Mouse (Mus musculus) embryonic fibroblast, embryonic 13.5 days (primary cell): Measurements from ENCODE around the gene Mef2b. TPM values are rescaled to one million over a fixed set of nuclear protein-coding genes. Genes with fewer than 3 reads are reported as not detected.

Experiments used
- H3K27ac ChIP-seq: 2 replicates; pipeline ENCODE4 v1.5.1; 2012; ENCODE audit warnings: low read length, control low read depth, inconsistent platforms; ENCODE audit not compliant: insufficient read depth
- H3K4me1 ChIP-seq: 2 replicates; pipeline ENCODE4 v1.6.1; 2011; ENCODE audit warnings: low read length; ENCODE audit not compliant: control insufficient read depth, insufficient read depth
- H3K4me3 ChIP-seq: 2 replicates; pipeline ENCODE4 v1.5.1; 2011; ENCODE audit warnings: mild to moderate bottlenecking, control low read depth, low read length; ENCODE audit not compliant: insufficient read depth
- CTCF ChIP-seq: IDR thresholded peaks from 2 replicates; pipeline ENCODE4 v1.5.1; 2011; ENCODE audit warnings: mild to moderate bottlenecking, control low read depth, low read length, moderate library complexity, borderline replicate concordance; ENCODE audit not compliant: insufficient read depth
- POLR2A ChIP-seq: IDR thresholded peaks from 2 replicates; pipeline ENCODE4 v1.6.1; 2011; ENCODE audit warnings: low read depth, mild to moderate bottlenecking, control low read depth, low read length, moderate library complexity
- polyA plus RNA-seq: library from polyadenylated mRNA; stranded (reverse); fragments of >200 nt; gene quantifications from 2 replicates; pipeline ENCODE4 v1.2.4, GENCODE M21; 2011; ENCODE audit warnings: low read depth; ENCODE audit not compliant: missing spikeins, insufficient read length

Gene Mef2b
- polyA plus RNA-seq, 1 experiment: not detected

DNA sequence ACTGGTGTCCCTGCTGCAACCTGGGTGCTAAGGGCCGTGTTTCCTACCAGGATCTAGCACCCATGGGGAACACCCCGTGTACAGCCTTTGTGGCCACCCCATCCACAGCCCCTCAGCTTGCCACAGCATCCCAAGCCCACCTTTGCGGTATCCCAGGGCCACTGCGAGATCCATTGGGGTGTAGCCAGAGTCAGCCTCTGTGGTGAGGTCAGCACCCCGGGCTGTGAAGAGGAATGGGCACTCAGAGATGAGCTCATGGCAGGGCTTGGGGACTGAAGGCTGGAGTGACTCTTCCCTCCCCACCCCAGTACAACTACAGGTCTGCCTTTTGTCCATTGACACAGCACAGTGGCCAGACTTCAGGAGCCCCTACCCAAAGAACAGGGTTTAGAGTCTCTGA lies 5.4 kb upstream of the Mef2b start:
- no peak for TF ChIP-seq CTCF
- TF ChIP-seq POLR2A: no peak

GRCm38 (mm10) chr8:70134931-70135330 lies 4.6 kb upstream of the Mef2b start:
- Histone ChIP-seq H3K27ac (no peak overlapping the region), H3K4me1 (no peaks in the 10 kb centered on the region), H3K4me3 (no peak overlapping the region)
- no peak for TF ChIP-seq CTCF
- no peak for TF ChIP-seq POLR2A

More for the DNA sequence above, 5.4 kb upstream of the Mef2b start:
- H3K27ac ChIP-seq: no peak overlapping the region
- no peak overlapping the region for H3K4me3 ChIP-seq
- no peaks in the 10 kb centered on the region for H3K4me1 ChIP-seq

- Histone ChIP-seq H3K4me1 (0 out of 2 replicates have a peak, but pooled peaks cover 7% of the 10 kb centered on the region), H3K27ac (no peak overlapping the region), H3K4me3 (no peak overlapping the region)
- TF ChIP-seq CTCF (no peak), POLR2A (no peak)
Measured at GRCm38 (mm10) chr8:70136591-70136990, 2.9 kb upstream of the Mef2b start.

DNA sequence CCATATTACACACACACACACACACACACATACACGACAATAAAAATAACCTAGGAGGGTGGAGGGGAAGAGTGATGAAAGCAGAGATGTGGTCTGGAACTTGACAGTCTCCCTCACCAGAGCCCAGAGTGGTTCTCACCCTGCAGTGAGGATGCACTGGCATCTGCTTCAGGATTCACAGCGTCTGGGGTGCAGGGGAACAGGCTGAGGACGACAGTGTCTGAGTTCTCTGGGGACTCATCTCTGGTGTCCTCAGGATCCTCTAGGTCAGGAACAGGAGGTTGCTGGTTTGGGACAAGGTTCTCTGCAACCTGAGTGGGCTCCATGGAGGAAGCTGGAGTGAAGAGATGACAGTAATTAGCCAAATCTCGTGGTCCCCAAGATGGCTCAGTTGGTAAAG lies 1.6 kb upstream of the Mef2b start:
- TF ChIP-seq POLR2A (no peak), CTCF (no peak)
- Histone ChIP-seq H3K4me1 (0 out of 2 replicates have a peak, but pooled peaks cover 7% of the 10 kb centered on the region), H3K27ac (no peak overlapping the region), H3K4me3 (peak overlapping the region; percentile 53; the same call in 1 of the 2 replicates)

- Histone ChIP-seq H3K4me3 (peak overlapping the region; percentile 77), H3K27ac (peak overlapping the region; percentile 49)
- TF ChIP-seq POLR2A (no peak), CTCF (no peak)
Measured at GRCm38 (mm10) chr8:70139981-70140380, 470 bp downstream of the Mef2b start.

DNA sequence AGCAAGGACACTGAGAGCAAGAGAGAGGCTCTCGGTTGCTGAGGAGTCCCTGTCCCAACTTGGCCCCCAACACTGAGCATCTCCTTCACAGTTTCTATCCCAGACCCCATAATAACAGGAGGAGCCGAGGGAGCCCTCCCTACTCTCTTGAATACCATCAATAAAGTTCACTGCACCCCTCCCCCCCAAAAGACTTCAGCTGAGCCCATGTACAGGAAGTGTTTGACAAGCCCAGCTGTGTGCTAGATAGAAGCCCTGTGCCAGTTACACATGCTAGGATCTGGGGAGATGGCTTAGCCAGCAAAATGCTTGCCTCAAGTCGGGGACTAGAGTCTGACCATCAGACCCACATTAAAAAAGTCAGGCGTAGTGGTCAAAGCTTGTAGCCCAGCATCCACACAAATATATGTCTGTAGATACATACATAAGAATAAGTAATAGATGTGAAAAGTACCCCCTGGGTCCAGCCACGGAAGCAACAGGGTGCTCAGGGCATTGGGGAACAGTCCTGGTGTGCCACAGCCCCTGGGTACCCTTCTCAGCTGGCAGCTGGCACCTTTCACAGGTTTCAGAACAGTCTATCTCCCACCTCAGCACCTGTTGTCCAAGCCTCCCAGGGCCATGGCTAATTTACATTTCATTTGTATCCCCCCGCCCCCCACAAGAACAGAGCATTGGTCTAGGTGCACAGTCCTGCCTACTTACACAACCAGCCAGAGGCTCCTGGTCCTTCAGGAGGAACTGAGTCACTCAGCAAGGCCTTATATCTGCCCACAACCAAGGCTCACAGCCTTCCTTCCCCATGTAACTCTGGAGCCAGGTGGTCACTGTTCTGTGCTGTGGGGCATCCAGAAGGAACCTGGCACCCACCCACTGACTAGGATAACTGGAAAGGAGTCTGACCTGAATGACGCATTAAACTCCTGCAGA lies 8.4 kb downstream of the Mef2b start:
- H3K4me3 ChIP-seq: no peak overlapping the region
- no peaks in the 10 kb centered on the region for H3K4me1 ChIP-seq
- TF ChIP-seq POLR2A: no peak
- TF ChIP-seq CTCF: no peak
- no peak overlapping the region for H3K27ac ChIP-seq

More at GRCm38 (mm10) chr8:70139981-70140380, 470 bp downstream of the Mef2b start:
- 0 out of 2 replicates have a peak, but pooled peaks cover 7% of the 10 kb centered on the region for H3K4me1 ChIP-seq

DNA sequence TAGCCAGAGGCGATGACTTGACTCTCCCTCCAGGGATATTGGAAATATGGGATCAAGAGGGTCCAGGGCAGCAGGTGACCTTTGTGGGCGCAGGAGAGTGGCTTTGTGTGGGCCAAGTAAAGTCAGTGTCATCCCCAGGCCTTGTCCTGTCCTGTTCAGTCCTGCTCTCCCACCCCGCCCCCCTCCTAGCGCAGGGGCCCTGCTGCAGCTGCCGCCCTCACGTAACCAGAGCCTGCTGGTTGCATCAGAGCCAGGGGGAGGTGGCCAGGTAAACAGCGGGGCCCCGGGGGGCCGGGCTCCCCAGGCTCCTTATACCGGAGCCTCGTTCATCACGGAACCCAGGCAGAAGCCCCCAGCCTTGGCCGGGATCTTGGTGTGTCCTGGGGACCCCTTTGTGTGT lies 10.6 kb downstream of the Mef2b start:
- TF ChIP-seq CTCF (no peak), POLR2A (no peak)
- H3K4me1 ChIP-seq: no peaks in the 10 kb centered on the region
- no peak overlapping the region for H3K27ac ChIP-seq
- H3K4me3 ChIP-seq: no peak overlapping the region

- no peak overlapping the region for H3K27ac ChIP-seq
- H3K4me3 ChIP-seq: no peak overlapping the region
- TF ChIP-seq CTCF: no peak
- TF ChIP-seq POLR2A: no peak; the same call in 1 of the 2 replicates
- H3K4me1 ChIP-seq: no peaks in the 10 kb centered on the region
Measured at GRCm38 (mm10) chr8:70152537-70153257, 13.2 kb downstream of the Mef2b start.

DNA sequence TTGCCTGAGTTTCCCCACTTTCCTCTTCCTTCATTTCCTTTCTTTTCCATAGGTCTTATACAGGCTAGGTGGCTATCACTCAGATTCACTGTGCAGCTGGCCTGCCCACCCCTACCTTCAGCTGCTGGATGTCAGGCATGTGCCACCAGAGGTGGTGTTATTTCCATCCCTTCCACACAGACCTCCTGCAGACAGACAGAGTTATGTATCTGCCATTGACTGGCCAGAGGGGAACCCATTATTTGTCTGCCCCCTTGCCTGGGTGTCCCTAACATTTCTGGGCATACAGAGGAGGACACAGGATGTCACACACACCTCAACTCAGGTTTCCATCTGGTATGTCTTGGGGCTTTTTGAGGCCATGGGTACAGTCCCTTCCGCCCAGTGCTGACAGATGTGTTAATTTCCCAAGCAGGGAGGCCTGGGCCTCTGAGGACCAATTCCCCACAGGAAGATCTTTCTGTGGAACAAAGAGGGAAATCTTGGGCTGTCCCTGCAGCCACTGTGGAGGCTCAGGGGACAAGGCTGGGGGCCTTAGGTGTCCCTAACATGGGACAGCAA lies 17.8 kb downstream of the Mef2b start:
- TF ChIP-seq CTCF (no peak), POLR2A (no peak)
- Histone ChIP-seq H3K4me1 (no peaks in the 10 kb centered on the region), H3K4me3 (no peak overlapping the region), H3K27ac (no peak overlapping the region)
